Mouse (Mus musculus) c-Kit-positive CD71-positive TER-119-positive erythroid progenitor cells, embryonic 14.5 days (primary cell): ENCODE measurements around the gene Mup10.
"Not testable (repeated sequence)": the region's sequence is repeated elsewhere in the genome, so short reads cannot be mapped to it uniquely, and the experiment has no call there.

ENCODE experiments used
- DNase-seq: peaks from one replicate; pipeline ENCODE4 v3.0.0-alpha.2; 2013; ENCODE audit warnings: low spot score

Mup10 gene

DNA sequence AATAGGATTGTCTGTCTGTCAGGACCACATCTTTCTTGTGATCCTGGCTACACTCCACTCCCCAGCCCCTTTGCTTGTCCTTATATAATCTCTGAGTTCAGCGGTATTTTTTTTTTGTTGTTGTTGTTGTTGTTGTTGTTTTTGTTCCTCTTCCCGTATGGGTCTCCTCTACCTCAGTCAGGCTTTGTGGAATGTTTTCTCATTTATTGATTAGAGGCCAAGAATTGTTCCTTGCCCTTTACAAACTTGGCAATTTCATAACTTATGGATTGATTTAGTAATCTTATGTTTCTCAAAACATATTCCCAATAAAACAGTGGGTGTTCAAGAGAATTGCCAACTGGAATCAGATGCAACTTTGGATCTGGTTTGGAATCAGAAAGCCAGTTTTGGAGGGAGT is at the start of gene Mup10:
TSS of gene Mup10 (minus strand) at position 101 of the 400 bp plus-strand sequence.
- not testable (repeated sequence) for DNase-seq
